ENCODE assay signal across 9 mouse cellular contexts in the genomic region with DNA sequence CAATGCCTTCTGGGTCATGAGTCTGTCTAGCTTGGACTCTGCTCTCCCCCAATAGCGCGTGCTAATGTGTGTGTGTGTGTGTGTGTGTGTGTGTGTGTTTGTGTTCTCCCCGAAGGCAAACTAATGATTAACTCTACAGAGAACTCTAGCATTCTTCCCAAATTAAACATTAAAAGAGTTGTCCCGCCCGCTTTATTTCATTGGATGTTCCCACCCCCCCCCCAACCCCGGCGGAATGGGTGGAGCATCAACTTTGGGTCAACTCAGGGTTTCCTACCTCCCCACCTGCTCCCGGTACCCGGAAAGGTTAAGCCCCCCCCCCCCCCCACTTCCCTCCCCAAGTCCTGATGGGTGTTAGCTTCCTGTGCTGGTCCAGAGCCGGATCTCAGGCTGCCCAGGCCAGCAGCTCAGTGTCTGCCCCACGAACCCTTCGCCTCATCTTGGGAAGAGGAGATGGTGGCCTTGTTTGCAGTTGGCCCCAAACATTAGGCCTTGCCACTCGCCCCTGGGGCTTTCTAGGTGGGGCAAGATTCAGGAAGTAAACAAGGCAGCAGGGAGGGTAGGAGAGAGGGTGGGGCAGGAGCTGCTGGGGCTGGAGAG. TPM values are rescaled to one million over a fixed set of nuclear protein-coding genes. Genes with fewer than 3 reads are reported as not detected.
A peak's percentile ranks its signal among the peaks of the same experiment; 100 is the strongest.
DNase-seq lines count a peak whose midpoint lies in the region; ATAC-seq and TF ChIP-seq lines count a peak whose summit lies in the region.
"Had no signal": no experiment of that assay in that cellular context is flagged by ENCODE, and none has a peak within 500 bp of the region (broad histone marks: within the 10 kb centered on the region; RNA-seq: fewer than 3 reads in every experiment).

No protein-coding gene starts in this region.

- TF ChIP-seq CTCF in CH12.LX (conservative IDR thresholded peaks at IDR 0.05 in 1 of 2, IDR thresholded peaks at IDR 0.05 in 1 of 2; ENCODE audit: low read depth in 2 of 2, low read length in 2 of 2): no peak

- TF ChIP-seq POLR2A in CH12.LX (IDR thresholded peaks at IDR 0.05; ENCODE audit: low read depth, low read length): no peak

- H3K79me2 ChIP-seq in CH12.LX (replicated peaks; ENCODE audit: control insufficient read depth, extremely low read depth, insufficient read depth, poor library complexity, severe bottlenecking): no peaks in the 10 kb centered on the region

- ATAC-seq in liver, embryonic 13.5 days (ENCODE audit: low read depth): peak; percentile 31; the same call in 1 of the 2 replicates

- no peak for TF ChIP-seq EP300 in CH12.LX (IDR thresholded peaks at IDR 0.05; ENCODE audit: low read length)

- no peak overlapping the region for H3K4me2 ChIP-seq in CH12.LX (ENCODE audit: insufficient read depth, low read depth, poor library complexity, severe bottlenecking)
- peak overlapping the region; percentile 53 for H3K4me2 ChIP-seq in liver, embryonic 13.5 days

- H3K9ac ChIP-seq in CH12.LX (ENCODE audit: insufficient read depth, low read depth): 0 out of 2 replicates have a peak overlapping the region, but pooled peaks have one; percentile 1
- no peak overlapping the region; the same call in 1 of the 2 replicates for H3K9ac ChIP-seq in liver, embryonic 13.5 days
- H3K9ac ChIP-seq: neural tube, embryonic 15.5 days had no signal

- H3K36me3 ChIP-seq in CH12.LX (replicated peaks in 1 of 2; ENCODE audit: control insufficient read depth in 1 of 2, insufficient read depth in 1 of 2, low read length in 1 of 2): peaks cover under 1 to 18% of the 10 kb centered on the region in 2 experiments
- peaks cover 14% of the 10 kb centered on the region for H3K36me3 ChIP-seq in liver, embryonic 13.5 days
- H3K36me3 ChIP-seq: neural tube, embryonic 15.5 days had no signal

- peaks cover 4% of the 10 kb centered on the region for H3K9me3 ChIP-seq in CH12.LX (replicated peaks; ENCODE audit: low read length)
- H3K9me3 ChIP-seq in liver, embryonic 13.5 days (replicated peaks): no peaks in the 10 kb centered on the region
- H3K9me3 ChIP-seq: neural tube, embryonic 15.5 days had no signal

- dilution Hi-C loops in CH12.LX (cut with MboI; ENCODE audit: extremely low pct_ligation_motif_present, extremely low pct_unique_long_range_greater_than_20kb, low sequenced_read_pairs): no loop called here

- in situ Hi-C loops in CH12.LX (cut with MboI; ENCODE audit: low pct_ligation_motif_present, low pct_unique_long_range_greater_than_20kb, low sequenced_read_pairs): loop anchor here (5.0 kb wide), 1 partner anchor 91 kb away; a partner anchor contains a TSS

- WGBS in liver, embryonic 13.5 days (ENCODE audit: insufficient replicate concordance): 38% methylated on average over 12 of the region's 13 CpGs

- no peak for TF ChIP-seq RAD21 in CH12.LX (IDR thresholded peaks at IDR 0.05; ENCODE audit: low read depth, low read length)

- no peak overlapping the region for H3K27ac ChIP-seq in CH12.LX (ENCODE audit: insufficient read depth, low read depth)
- H3K27ac ChIP-seq in liver, embryonic 13.5 days: peak overlapping the region; percentile 81
- H3K27ac ChIP-seq: neural tube, embryonic 15.5 days had no signal

- peak; percentile 51 for DNase-seq in 416B (ENCODE audit: low read depth)
- DNase-seq in CH12.LX (ENCODE audit: extremely low read depth): no peak
- DNase-seq in kidney, adult 18-20 months: peak; percentile 80
- DNase-seq in liver, embryonic 13.5 days: no peak
- DNase-seq in right cerebral cortex, adult 2 months (ENCODE audit: low spot score in 2 of 2): no peak
- no peak for DNase-seq in layer of hippocampus, adult 8-10 months (ENCODE audit: low spot score in 2 of 2)
- no peak for DNase-seq in frontal cortex, adult 2 months (ENCODE audit: extremely low spot score in 1 of 2, low spot score in 1 of 2)

- no peaks in the 10 kb centered on the region for H3K27me3 ChIP-seq in CH12.LX (replicated peaks)
- peaks cover 73% of the 10 kb centered on the region for H3K27me3 ChIP-seq in liver, embryonic 13.5 days

- H3K4me1 ChIP-seq in CH12.LX (ENCODE audit: control insufficient read depth in 1 of 2, insufficient read depth in 2 of 2): peaks cover 34 to 50% of the 10 kb centered on the region in 2 experiments
- H3K4me1 ChIP-seq in liver, embryonic 13.5 days (replicated peaks): peaks cover 7% of the 10 kb centered on the region; the same call in 1 of the 2 replicates

- no peak overlapping the region for H3K4me3 ChIP-seq in CH12.LX (replicated peaks in 1 of 3; ENCODE audit: low read depth in 2 of 3, low read length in 2 of 3, poor library complexity in 1 of 3)
- H3K4me3 ChIP-seq in liver, embryonic 13.5 days (replicated peaks): peak overlapping the region; percentile 51

TF ChIP-seq in CH12.LX, 34 proteins besides CTCF, POLR2A, EP300 and RAD21:
- TF ChIP-seq HCFC1 (IDR thresholded peaks at IDR 0.05; ENCODE audit: low read depth, low read length) (peak; percentile 32; the same call in 1 of the 2 replicates), JUND (conservative IDR thresholded peaks at IDR 0.05; ENCODE audit: low read depth, low read length) (no peak), PAX5 (IDR thresholded peaks at IDR 0.05; ENCODE audit: low read length) (no peak), MAX (IDR thresholded peaks at IDR 0.05; ENCODE audit: low read length) (no peak), RCOR1 (conservative IDR thresholded peaks at IDR 0.05; ENCODE audit: low read depth, low read length) (no peak), MAFK (IDR thresholded peaks at IDR 0.05; ENCODE audit: insufficient replicate concordance, low read length) (no peak), MAZ (IDR thresholded peaks at IDR 0.05; ENCODE audit: low read depth, low read length) (peak; percentile 61; the same call in 1 of the 2 replicates), ELF1 (IDR thresholded peaks at IDR 0.05; ENCODE audit: low read depth, low read length) (peak; percentile 67)

RNA-seq across cellular contexts. Expression of a gene that starts 2.1 kb away (rescaled TPM):
- total RNA-seq in CH12.LX (2012; rRNA removed) (8.0 and 13.3 TPM in 2 replicates), CH12.LX (2014; rRNA removed) (3.0 and 4.5 TPM in 2 replicates)
- polyA plus RNA-seq in CH12.LX (2012; ENCODE audit: insufficient read length, low read depth): 9.9 and 11.5 TPM in 2 replicates
- polyA plus RNA-seq in liver, embryonic 13.5 days (2015; fragmentation: Nextera tagmentation; extraction: Ambion mirVana): 17.4 and 20.5 TPM in 2 replicates
- total RNA-seq in layer of hippocampus, adult 8-10 months (2022): 1 to 10 TPM; 2.6 to 3.5 (median 2.9) TPM
- 1.6 and 2.0 TPM in 2 replicates for polyA plus RNA-seq in frontal cortex, adult 2 months (2012; rRNA removed)
- total RNA-seq: common myeloid progenitor, adult 5-6 weeks had no signal

RNA-seq across cellular contexts. Expression of a gene that starts 9.5 kb away (rescaled TPM):
- 129 and 136 TPM in 2 replicates for total RNA-seq in CH12.LX (2012; rRNA removed)
- 80.3 and 84.7 TPM in 2 replicates for total RNA-seq in CH12.LX (2014; rRNA removed)
- polyA plus RNA-seq in CH12.LX (2012; ENCODE audit: insufficient read length, low read depth): 94.6 and 109 TPM in 2 replicates
- 66.8 and 72.0 TPM in 2 replicates for polyA plus RNA-seq in liver, embryonic 13.5 days (2015; fragmentation: Nextera tagmentation; extraction: Ambion mirVana)
- total RNA-seq in layer of hippocampus, adult 8-10 months (2022): 10 to 100 TPM; 83.9 to 93.8 (median 89.8) TPM
- polyA plus RNA-seq in frontal cortex, adult 2 months (2012; rRNA removed): 177 and 209 TPM in 2 replicates

RNA-seq across cellular contexts. Expression of a gene that starts 36.0 kb away (rescaled TPM):
- total RNA-seq in CH12.LX (2012; rRNA removed) (0.08 and 0.17 TPM in 2 replicates), CH12.LX (2014; rRNA removed) (not detected in 2 replicates)
- polyA plus RNA-seq in CH12.LX (2012; ENCODE audit: insufficient read length, low read depth): 0.06 TPM in 1 of 2 replicates, not detected in the other
- 2.2 and 2.6 TPM in 2 replicates for polyA plus RNA-seq in liver, embryonic 13.5 days (2015; fragmentation: Nextera tagmentation; extraction: Ambion mirVana)
- 1 to 10 TPM; 2.1 to 3.5 (median 2.9) TPM for total RNA-seq in layer of hippocampus, adult 8-10 months (2022)
- 3.0 and 3.2 TPM in 2 replicates for polyA plus RNA-seq in frontal cortex, adult 2 months (2012; rRNA removed)
- total RNA-seq: common myeloid progenitor, adult 5-6 weeks had no signal

RNA-seq across cellular contexts. Expression of a gene that starts 48.0 kb away (rescaled TPM):
- total RNA-seq in CH12.LX (2012; rRNA removed) (6.9 and 7.1 TPM in 2 replicates), CH12.LX (2014; rRNA removed) (2.4 and 3.3 TPM in 2 replicates)
- 6.5 and 7.1 TPM in 2 replicates for polyA plus RNA-seq in CH12.LX (2012; ENCODE audit: insufficient read length, low read depth)
- polyA plus RNA-seq in liver, embryonic 13.5 days (2015; fragmentation: Nextera tagmentation; extraction: Ambion mirVana): 3.1 and 3.8 TPM in 2 replicates
- 10 to 100 TPM in 2 of 4 experiments, 1 to 10 TPM in 2; 8.7 to 11.7 (median 9.6) TPM for total RNA-seq in layer of hippocampus, adult 8-10 months (2022)
- polyA plus RNA-seq in frontal cortex, adult 2 months (2012; rRNA removed): 13.7 and 15.2 TPM in 2 replicates

Comparison
In these comparisons a context has a peak if more than half of its experiments do, and no peak if none do; other contexts are left out.
1. DNase-seq: peak in 416B (single experiment) and kidney, adult 18-20 months (single experiment); none in CH12.LX (single experiment), liver, embryonic 13.5 days (single experiment), right cerebral cortex, adult 2 months (0 of 2), layer of hippocampus, adult 8-10 months (0 of 2) and frontal cortex, adult 2 months (0 of 2).